Mouse (Mus musculus): ENCODE data around the gene Arl4a. TPM values are rescaled to one million over a fixed set of nuclear protein-coding genes. Genes with fewer than 3 reads are reported as not detected.

The Arl4a gene
- total and polyA plus RNA-seq, 3 experiments: 24.3 to 25.4 (median 24.6) TPM

GRCm38 (mm10) chr12:39957931-39958671, 79.7 kb downstream of the Arl4a start:
- TF ChIP-seq JUND (conservative IDR thresholded peaks at IDR 0.05; ENCODE audit: low read depth, low read length): no peak
- no peak for TF ChIP-seq SIN3A (IDR thresholded peaks at IDR 0.05; ENCODE audit: low read length)
- TF ChIP-seq MAFK (IDR thresholded peaks at IDR 0.05; ENCODE audit: insufficient replicate concordance, low read length): no peak
- TF ChIP-seq KAT2A (IDR thresholded peaks at IDR 0.05; ENCODE audit: insufficient replicate concordance, low read length): no peak
- no peak for TF ChIP-seq JUN (IDR thresholded peaks at IDR 0.05; ENCODE audit: insufficient read depth, low read depth, low read length)
- no peak for TF ChIP-seq POLR2AphosphoS2 (IDR thresholded peaks at IDR 0.05; ENCODE audit: low read depth, low read length)
- no peak for TF ChIP-seq MXI1 (IDR thresholded peaks at IDR 0.05; ENCODE audit: low read depth, low read length)
- no peak for TF ChIP-seq ZKSCAN1 (IDR thresholded peaks at IDR 0.05; ENCODE audit: borderline replicate concordance, low read depth, low read length)
- no peak for TF ChIP-seq GABPA (IDR thresholded peaks at IDR 0.05; ENCODE audit: insufficient replicate concordance, low read depth, low read length)
- no peak for TF ChIP-seq TCF12 (IDR thresholded peaks at IDR 0.05; ENCODE audit: low read depth, low read length)
- TF ChIP-seq HCFC1 (IDR thresholded peaks at IDR 0.05; ENCODE audit: low read depth, low read length): no peak
- no peak for TF ChIP-seq ZMIZ1 (IDR thresholded peaks at IDR 0.05; ENCODE audit: low read depth, low read length)
- TF ChIP-seq CTCF (conservative IDR thresholded peaks at IDR 0.05 in 1 of 2, IDR thresholded peaks at IDR 0.05 in 1 of 2; ENCODE audit: low read depth in 2 of 2, low read length in 2 of 2): no peak
- dilution Hi-C loops (cut with MboI; ENCODE audit: extremely low pct_ligation_motif_present, extremely low pct_unique_long_range_greater_than_20kb, low sequenced_read_pairs): no loop called here
- H3K27me3 ChIP-seq (replicated peaks): no peaks in the 10 kb centered on the region
- H3K27ac ChIP-seq (ENCODE audit: insufficient read depth, low read depth): no peak overlapping the region
- H3K9me3 ChIP-seq (replicated peaks; ENCODE audit: low read length): no peaks in the 10 kb centered on the region
- peaks cover 4 to 5% of the 10 kb centered on the region in 2 experiments; a peak in 2 of 4 replicates for H3K4me1 ChIP-seq (ENCODE audit: control insufficient read depth in 1 of 2, insufficient read depth in 2 of 2)
- H3K4me2 ChIP-seq (ENCODE audit: insufficient read depth, low read depth, poor library complexity, severe bottlenecking): no peak overlapping the region
- H3K4me3 ChIP-seq (replicated peaks in 1 of 3; ENCODE audit: low read depth in 2 of 3, low read length in 2 of 3, poor library complexity in 1 of 3): no peak overlapping the region
- no peak for DNase-seq (ENCODE audit: extremely low read depth)
- in situ Hi-C loops (cut with MboI; ENCODE audit: low pct_ligation_motif_present, low pct_unique_long_range_greater_than_20kb, low sequenced_read_pairs): no loop called here
- H3K36me3 ChIP-seq (replicated peaks in 1 of 2; ENCODE audit: control insufficient read depth in 1 of 2, insufficient read depth in 1 of 2, low read length in 1 of 2): no peaks in the 10 kb centered on the region
- H3K79me2 ChIP-seq (replicated peaks; ENCODE audit: control insufficient read depth, extremely low read depth, insufficient read depth, poor library complexity, severe bottlenecking): no peaks in the 10 kb centered on the region
- H3K9ac ChIP-seq (ENCODE audit: insufficient read depth, low read depth): no peak overlapping the region

GRCm38 (mm10) chr12:39956396-39956795, 81.4 kb downstream of the Arl4a start:
- Histone ChIP-seq H3K36me3 (replicated peaks in 1 of 2; ENCODE audit: control insufficient read depth in 1 of 2, insufficient read depth in 1 of 2, low read length in 1 of 2) (no peaks in the 10 kb centered on the region), H3K4me3 (replicated peaks in 1 of 3; ENCODE audit: low read depth in 2 of 3, low read length in 2 of 3, poor library complexity in 1 of 3) (no peak overlapping the region), H3K9me3 (replicated peaks; ENCODE audit: low read length) (no peaks in the 10 kb centered on the region), H3K79me2 (replicated peaks; ENCODE audit: control insufficient read depth, extremely low read depth, insufficient read depth, poor library complexity, severe bottlenecking) (no peaks in the 10 kb centered on the region), H3K27ac (ENCODE audit: insufficient read depth, low read depth) (no peak overlapping the region), H3K27me3 (replicated peaks) (no peaks in the 10 kb centered on the region), H3K9ac (ENCODE audit: insufficient read depth, low read depth) (no peak overlapping the region), H3K4me2 (ENCODE audit: insufficient read depth, low read depth, poor library complexity, severe bottlenecking) (no peak overlapping the region), H3K4me1 (ENCODE audit: control insufficient read depth in 1 of 2, insufficient read depth in 2 of 2) (peaks cover 4 to 5% of the 10 kb centered on the region in 2 experiments; a peak in 2 of 4 replicates)
- TF ChIP-seq RAD21 (IDR thresholded peaks at IDR 0.05; ENCODE audit: low read depth, low read length) (no peak), USF2 (conservative IDR thresholded peaks at IDR 0.05; ENCODE audit: low read depth, low read length) (no peak), JUN (IDR thresholded peaks at IDR 0.05; ENCODE audit: insufficient read depth, low read depth, low read length) (no peak), MAFK (IDR thresholded peaks at IDR 0.05; ENCODE audit: insufficient replicate concordance, low read length) (no peak), RCOR1 (conservative IDR thresholded peaks at IDR 0.05; ENCODE audit: low read depth, low read length) (no peak), TCF12 (IDR thresholded peaks at IDR 0.05; ENCODE audit: low read depth, low read length) (no peak), ZNF384 (IDR thresholded peaks at IDR 0.05; ENCODE audit: low read depth, low read length) (no peak), HCFC1 (IDR thresholded peaks at IDR 0.05; ENCODE audit: low read depth, low read length) (no peak), BHLHE40 (IDR thresholded peaks at IDR 0.05; ENCODE audit: low read depth, low read length) (no peak), MAX (IDR thresholded peaks at IDR 0.05; ENCODE audit: low read length) (no peak), ETS1 (conservative IDR thresholded peaks at IDR 0.05; ENCODE audit: low read depth, low read length) (no peak), IRF4 (IDR thresholded peaks at IDR 0.05; ENCODE audit: low read depth, low read length) (no peak), POLR2A (IDR thresholded peaks at IDR 0.05; ENCODE audit: low read depth, low read length) (no peak), ZKSCAN1 (IDR thresholded peaks at IDR 0.05; ENCODE audit: borderline replicate concordance, low read depth, low read length) (no peak), SIN3A (IDR thresholded peaks at IDR 0.05; ENCODE audit: low read length) (no peak), EP300 (IDR thresholded peaks at IDR 0.05; ENCODE audit: low read length) (no peak), TBP (conservative IDR thresholded peaks at IDR 0.05; ENCODE audit: low read depth, low read length) (no peak), NELFE (IDR thresholded peaks at IDR 0.05; ENCODE audit: low read depth, low read length) (no peak), USF1 (IDR thresholded peaks at IDR 0.05; ENCODE audit: low read depth, low read length) (no peak), ZC3H11A (IDR thresholded peaks at IDR 0.05; ENCODE audit: low read depth, low read length) (no peak)
- DNase-seq (ENCODE audit: extremely low read depth): no peak
- dilution Hi-C loops (cut with MboI; ENCODE audit: extremely low pct_ligation_motif_present, extremely low pct_unique_long_range_greater_than_20kb, low sequenced_read_pairs) (no loop called here), in situ Hi-C loops (cut with MboI; ENCODE audit: low pct_ligation_motif_present, low pct_unique_long_range_greater_than_20kb, low sequenced_read_pairs) (no loop called here)

All from CH12.LX (cell line).